Mouse (Mus musculus): ENCODE results near the gene Det1. TPM values are rescaled to one million over a fixed set of nuclear protein-coding genes. Genes with fewer than 3 reads are reported as not detected.

Det1 gene
- polyA plus RNA-seq, 1 experiment from 2014 or later, result 15.6 TPM

- H3K9me3 ChIP-seq (ENCODE audit: control insufficient read depth, low read length), result no peaks in the 10 kb centered on the region
- no peak overlapping the region for H3K4me2 ChIP-seq (ENCODE audit: low read depth, low read length)
- H3K36me3 ChIP-seq (ENCODE audit: control insufficient read depth, insufficient read depth, low read length), result peaks cover 48% of the 10 kb centered on the region; the same call in 1 of the 2 replicates
- DNase-seq (ENCODE audit: low spot score) (no peak), ATAC-seq (ENCODE audit: low read depth) (no peak)
- H3K4me1 ChIP-seq (ENCODE audit: control insufficient read depth, insufficient read depth, low read length), result no peaks in the 10 kb centered on the region
- H3K4me3 ChIP-seq (ENCODE audit: low read depth, low read length), result no peak overlapping the region
- H3K27ac ChIP-seq (replicated peaks; ENCODE audit: low read depth, low read length), result no peak overlapping the region
- no peaks in the 10 kb centered on the region for H3K27me3 ChIP-seq (replicated peaks; ENCODE audit: control insufficient read depth, insufficient read depth, low read length)
- WGBS, result 71% methylated on average over 5 of the region's 5 CpGs
- H3K9ac ChIP-seq (ENCODE audit: low read depth, low read length), result peak overlapping the region; percentile 25; the same call in 1 of the 2 replicates
Measured at GRCm38 (mm10) chr7:78785906-78786305, 61.2 kb downstream of the Det1 start.

- Histone ChIP-seq H3K9me3 (ENCODE audit: control insufficient read depth, low read length) (no peaks in the 10 kb centered on the region), H3K4me3 (ENCODE audit: low read depth, low read length) (peak within 1 kb of the TSS; percentile 77), H3K4me1 (ENCODE audit: control insufficient read depth, insufficient read depth, low read length) (no peaks in the 10 kb centered on the region), H3K27me3 (replicated peaks; ENCODE audit: control insufficient read depth, insufficient read depth, low read length) (no peaks in the 10 kb centered on the region), H3K9ac (ENCODE audit: low read depth, low read length) (peak within 1 kb of the TSS; percentile 88), H3K4me2 (ENCODE audit: low read depth, low read length) (peak within 1 kb of the TSS; percentile 81), H3K36me3 (ENCODE audit: control insufficient read depth, insufficient read depth, low read length) (peaks cover 46% of the 10 kb centered on the region), H3K27ac (replicated peaks; ENCODE audit: low read depth, low read length) (peak within 1 kb of the TSS; percentile 59)
- ATAC-seq (ENCODE audit: low read depth) (peak; percentile 99), DNase-seq (ENCODE audit: low spot score) (peak; percentile 94)
- under 1% methylated on average over 39 of the region's 44 CpGs for WGBS
Measured at GRCm38 (mm10) chr7:78782639-78783581, 64.2 kb downstream of the Det1 start, which contains the start of the genes Mrps11 and Mrpl46. TSS of gene Mrps11 (plus strand) at chr7:78783119. TSS of gene Mrpl46 (minus strand) at chr7:78783531.

GRCm38 (mm10) chr7:78778741-78779140, 68.3 kb downstream of the Det1 start:
- H3K4me3 ChIP-seq (ENCODE audit: low read depth, low read length), result no peak overlapping the region
- H3K4me2 ChIP-seq (ENCODE audit: low read depth, low read length), result no peak overlapping the region
- H3K27ac ChIP-seq (replicated peaks; ENCODE audit: low read depth, low read length), result no peak overlapping the region
- 92% methylated on average over 5 of the region's 5 CpGs for WGBS
- ATAC-seq (ENCODE audit: low read depth) (no peak), DNase-seq (ENCODE audit: low spot score) (no peak)
- no peaks in the 10 kb centered on the region for H3K27me3 ChIP-seq (replicated peaks; ENCODE audit: control insufficient read depth, insufficient read depth, low read length)
- no peak overlapping the region for H3K9ac ChIP-seq (ENCODE audit: low read depth, low read length)
- H3K36me3 ChIP-seq (ENCODE audit: control insufficient read depth, insufficient read depth, low read length), result peaks cover 60% of the 10 kb centered on the region
- H3K9me3 ChIP-seq (ENCODE audit: control insufficient read depth, low read length), result no peaks in the 10 kb centered on the region
- H3K4me1 ChIP-seq (ENCODE audit: control insufficient read depth, insufficient read depth, low read length), result no peaks in the 10 kb centered on the region

Small RNAs within 50 kb of the gene (microRNA-seq; reads per million reads assigned to microRNA genes)
- gene Mir7-2 (ENCODE audit: borderline number of aligned reads), result 20.1 reads per million, percentile 34 among the genes with 10 or more reads in this experiment

Other genes with a start within 250 kb of the Det1 start
- gene Ntrk3, start 109.3 kb downstream of the Det1 start, polyA plus RNA-seq (2014; fragmentation: Nextera tagmentation; extraction: Ambion mirVana), result 8.2 and 10.5 TPM in 2 replicates
- 59.2 and 66.2 TPM in 2 replicates for gene Mrps11, start 64.1 kb downstream of the Det1 start, polyA plus RNA-seq (2014; fragmentation: Nextera tagmentation; extraction: Ambion mirVana)
- 57.3 and 57.5 TPM in 2 replicates for gene Mrpl46, start 63.7 kb downstream of the Det1 start, polyA plus RNA-seq (2014; fragmentation: Nextera tagmentation; extraction: Ambion mirVana)
- 31.8 and 32.7 TPM in 2 replicates for gene Aen, start 48.6 kb upstream of the Det1 start, polyA plus RNA-seq (2014; fragmentation: Nextera tagmentation; extraction: Ambion mirVana)
- gene Isg20, start 66.2 kb upstream of the Det1 start, polyA plus RNA-seq (2014; fragmentation: Nextera tagmentation; extraction: Ambion mirVana), result 3.4 and 5.1 TPM in 2 replicates
- 34.1 and 49.7 TPM in 2 replicates for gene Acan, start 206.2 kb upstream of the Det1 start, polyA plus RNA-seq (2014; fragmentation: Nextera tagmentation; extraction: Ambion mirVana)